Mouse (Mus musculus) ES-CJ7 (cell line): Measurements from ENCODE around the gene Tifa.

ENCODE experiments used
- DNase-seq: peaks from one replicate; pipeline ENCODE4 v3.0.0; 2011; ENCODE audit warnings: low read depth, low spot score

Tifa gene

GRCm38 (mm10) chr3:127787032-127787431, 2.6 kb upstream of the Tifa start:
- no peak for DNase-seq

GRCm38 (mm10) chr3:127788038-127788437, 1.6 kb upstream of the Tifa start:
- DNase-seq, result no peak

GRCm38 (mm10) chr3:127788919-127789318, 686 bp upstream of the Tifa start:
- DNase-seq, result no peak

- no peak for DNase-seq
These were observed 840 bp downstream of the Tifa start for GRCm38 (mm10) chr3:127790234-127791055.

- no peak for DNase-seq
These were observed 1.5 kb downstream of the Tifa start for GRCm38 (mm10) chr3:127791056-127791483.

- DNase-seq, result no peak
These were observed 2.3 kb downstream of the Tifa start for GRCm38 (mm10) chr3:127791595-127792561.

- DNase-seq, result no peak
These were observed 3.4 kb downstream of the Tifa start for GRCm38 (mm10) chr3:127793022-127793421.

- no peak for DNase-seq
These were observed 6.2 kb downstream of the Tifa start for GRCm38 (mm10) chr3:127795762-127796161.

GRCm38 (mm10) chr3:127796271-127796670, 6.7 kb downstream of the Tifa start:
- DNase-seq, result no peak

- DNase-seq, result no peak
These were observed 11.6 kb downstream of the Tifa start for GRCm38 (mm10) chr3:127801162-127801561.

- DNase-seq, result no peak
These were observed 13.2 kb downstream of the Tifa start for GRCm38 (mm10) chr3:127802814-127803213.

GRCm38 (mm10) chr3:127804439-127804838, 14.8 kb downstream of the Tifa start:
- DNase-seq, result no peak

- no peak for DNase-seq
These were observed 15.5 kb downstream of the Tifa start for GRCm38 (mm10) chr3:127805071-127805470.

- no peak for DNase-seq
These were observed 16.4 kb downstream of the Tifa start for GRCm38 (mm10) chr3:127805991-127806390.

GRCm38 (mm10) chr3:127807846-127808245, 18.2 kb downstream of the Tifa start:
- no peak for DNase-seq

GRCm38 (mm10) chr3:127809103-127809502, 19.5 kb downstream of the Tifa start:
- DNase-seq, result no peak

- no peak for DNase-seq
These were observed 27.6 kb downstream of the Tifa start for GRCm38 (mm10) chr3:127817120-127817683.

- DNase-seq, result no peak
These were observed 29.4 kb downstream of the Tifa start for GRCm38 (mm10) chr3:127818694-127819663.

- no peak for DNase-seq
These were observed 30.8 kb downstream of the Tifa start for GRCm38 (mm10) chr3:127820400-127820799.

- DNase-seq, result no peak
These were observed 31.6 kb downstream of the Tifa start for GRCm38 (mm10) chr3:127821209-127821608.
